Mouse (Mus musculus) embryonic facial prominence, embryonic 10.5 days (tissue): Measurements from ENCODE around the gene Tenm3. TPM values are rescaled to one million over a fixed set of nuclear protein-coding genes. Genes with fewer than 3 reads are reported as not detected.

ENCODE experiments used
- DNase-seq: peaks from one replicate; pipeline ENCODE4 v3.0.0-alpha.2; 2017; ENCODE audit warnings: low spot score
- H3K27ac ChIP-seq: fragments of 300-500 bp; sonication (generic); replicated peaks from 2 replicates; pipeline ENCODE4 v1.5.1; 2016; ENCODE audit warnings: mild to moderate bottlenecking
- H3K27me3 ChIP-seq: fragments of 300-500 bp; sonication (generic); replicated peaks from 2 replicates; pipeline ENCODE4 v1.6.1; 2016; ENCODE audit warnings: low read depth, mild to moderate bottlenecking; ENCODE audit not compliant: poor library complexity, severe bottlenecking
- H3K36me3 ChIP-seq: fragments of 300-500 bp; sonication (generic); replicated peaks from 2 replicates; pipeline ENCODE4 v1.6.1; 2016; ENCODE audit warnings: mild to moderate bottlenecking, moderate library complexity
- H3K4me1 ChIP-seq: fragments of 300-500 bp; sonication (generic); 2 replicates; pipeline ENCODE4 v1.6.1; 2016
- H3K4me3 ChIP-seq: fragments of 300-500 bp; sonication (generic); 2 replicates; pipeline ENCODE4 v1.5.1; 2016; ENCODE audit warnings: mild to moderate bottlenecking, moderate library complexity
- H3K9me3 ChIP-seq: fragments of 300-500 bp; sonication (generic); 2 replicates; pipeline ENCODE4 v1.6.1; 2016; ENCODE audit warnings: mild to moderate bottlenecking
- whole genome bisulfite sequencing: fragments of 180-500 bp; shearing (Covaris S2); methylation state at CpG from one replicate; pipeline ENCODE4 v1.1.7; 2016; 5-methylcytosine and 5-hydroxymethylcytosine counted together
- polyA plus RNA-seq: library from polyadenylated mRNA; unstranded; fragments of >200 nt; fragmentation: Nextera tagmentation; extraction: Ambion mirVana; gene quantifications from 2 replicates; pipeline ENCODE4 v1.2.1, GENCODE M21; 2016

Gene Tenm3
- polyA plus RNA-seq, 1 experiment from 2014 or later, result 44.0 TPM

DNA sequence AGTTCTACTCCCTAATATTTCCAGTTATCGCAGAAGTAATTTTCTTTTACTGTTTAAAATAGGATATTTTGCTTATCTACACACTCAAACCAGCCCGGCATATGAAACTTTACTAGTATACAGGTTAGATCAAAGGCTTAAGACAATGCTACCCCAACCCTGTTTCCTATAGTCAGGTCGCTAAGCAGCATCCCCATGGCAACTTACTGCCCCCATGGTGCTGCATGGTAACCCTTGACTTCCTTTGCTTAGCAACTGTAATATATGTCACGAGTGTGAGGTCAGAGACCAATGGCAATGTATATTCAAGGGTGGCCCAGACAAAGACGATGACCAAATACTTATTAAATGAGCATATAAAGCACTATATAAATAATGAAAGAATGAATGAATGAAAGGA, 359.6 kb downstream of the Tenm3 start:
- H3K36me3 ChIP-seq, result peaks cover 37% of the 10 kb centered on the region
- no peak for DNase-seq
- no peaks in the 10 kb centered on the region for H3K27me3 ChIP-seq
- H3K27ac ChIP-seq, result no peak overlapping the region
- no peak overlapping the region for H3K4me3 ChIP-seq
- H3K4me1 ChIP-seq, result peaks cover 20% of the 10 kb centered on the region
- H3K9me3 ChIP-seq, result no peaks in the 10 kb centered on the region
- 83% methylated on average over 5 of the region's 5 CpGs for WGBS

DNA sequence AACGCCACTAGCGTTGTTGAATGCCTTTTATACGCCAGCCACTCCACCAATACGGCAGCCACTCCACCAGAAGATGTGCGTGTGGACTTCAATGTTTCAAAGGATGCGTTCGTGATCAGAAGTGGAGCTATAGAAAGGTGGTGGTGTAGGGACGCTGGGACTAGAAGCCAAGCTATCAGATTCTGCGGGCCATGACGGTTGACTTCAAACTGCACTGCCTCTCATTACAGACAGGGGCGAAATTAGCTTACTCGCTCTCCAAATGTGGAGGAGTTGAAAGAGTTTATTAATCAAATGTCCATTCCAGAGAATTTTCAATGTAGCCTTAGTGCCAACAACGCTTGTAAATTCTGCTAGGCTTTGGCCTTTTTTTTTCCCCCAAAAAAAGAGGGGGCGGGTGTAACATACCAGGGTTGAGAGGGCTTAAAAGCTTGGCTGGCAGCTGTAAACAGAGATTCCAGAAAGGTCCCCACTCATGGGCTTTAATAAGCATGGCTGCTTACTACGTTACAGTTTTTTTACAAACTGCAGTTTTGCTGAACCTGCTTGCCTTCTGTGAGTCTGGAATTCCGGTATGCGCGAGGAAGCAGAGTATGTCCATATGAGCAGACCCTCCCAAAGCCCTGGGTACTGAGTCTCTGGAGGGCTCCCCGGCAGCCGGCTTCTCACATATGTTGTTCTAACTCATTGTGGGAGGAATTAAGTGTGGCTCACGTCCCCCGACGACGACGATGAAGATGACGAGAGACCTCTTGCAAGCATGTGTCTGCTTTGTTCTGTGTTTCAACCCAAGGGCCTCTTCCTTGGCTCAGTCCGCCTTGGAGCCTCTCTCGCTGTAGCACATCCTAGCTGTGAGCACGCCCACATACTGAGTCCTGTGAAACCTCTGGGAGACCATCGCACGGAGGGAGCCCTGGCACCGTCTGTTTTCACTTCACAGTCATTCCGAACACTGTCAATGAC, 361.8 kb downstream of the Tenm3 start:
- Histone ChIP-seq H3K4me3 (no peak overlapping the region), H3K27ac (peak overlapping the region; percentile 59; the same call in 1 of the 2 replicates), H3K4me1 (peaks cover 25% of the 10 kb centered on the region), H3K9me3 (no peaks in the 10 kb centered on the region), H3K36me3 (peaks cover 40% of the 10 kb centered on the region), H3K27me3 (no peaks in the 10 kb centered on the region)
- peak; percentile 38 for DNase-seq
- WGBS, result 76% methylated on average over 33 of the region's 33 CpGs

- no peaks in the 10 kb centered on the region for H3K9me3 ChIP-seq
- H3K27ac ChIP-seq, result no peak overlapping the region
- peaks cover 17% of the 10 kb centered on the region for H3K4me1 ChIP-seq
- no peaks in the 10 kb centered on the region for H3K27me3 ChIP-seq
- DNase-seq, result no peak
- WGBS, result 73% methylated on average over 8 of the region's 8 CpGs
- H3K4me3 ChIP-seq, result no peak overlapping the region
- H3K36me3 ChIP-seq, result peaks cover 32% of the 10 kb centered on the region
Measured at GRCm38 (mm10) chr8:48477371-48477935, 366.3 kb downstream of the Tenm3 start.

DNA sequence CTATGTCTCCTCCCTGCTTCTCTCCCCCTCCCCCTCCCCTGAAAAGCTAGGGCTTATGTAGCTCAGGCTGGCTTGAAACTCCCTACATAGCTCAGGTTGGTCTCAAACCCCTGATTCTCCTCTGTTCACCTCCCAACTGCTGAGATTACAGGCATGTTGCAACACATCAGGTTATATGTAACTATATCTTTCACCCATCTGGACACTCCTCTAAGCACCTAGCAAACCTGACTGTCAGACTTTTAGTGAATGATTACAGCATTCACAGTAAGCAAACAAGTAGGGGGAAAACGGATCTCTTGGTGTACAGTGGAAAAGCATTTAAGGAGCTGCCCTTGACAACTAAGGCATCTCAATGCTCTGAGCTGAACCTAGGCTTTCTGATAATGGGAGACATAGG, 366.9 kb downstream of the Tenm3 start:
- H3K9me3 ChIP-seq, result no peaks in the 10 kb centered on the region
- no peak overlapping the region for H3K27ac ChIP-seq
- no peak for DNase-seq
- H3K4me3 ChIP-seq, result no peak overlapping the region
- H3K27me3 ChIP-seq, result no peaks in the 10 kb centered on the region
- peaks cover 11% of the 10 kb centered on the region for H3K4me1 ChIP-seq
- WGBS, result 72% methylated on average over 1 of the region's 1 CpGs
- H3K36me3 ChIP-seq, result peaks cover 27% of the 10 kb centered on the region

DNA sequence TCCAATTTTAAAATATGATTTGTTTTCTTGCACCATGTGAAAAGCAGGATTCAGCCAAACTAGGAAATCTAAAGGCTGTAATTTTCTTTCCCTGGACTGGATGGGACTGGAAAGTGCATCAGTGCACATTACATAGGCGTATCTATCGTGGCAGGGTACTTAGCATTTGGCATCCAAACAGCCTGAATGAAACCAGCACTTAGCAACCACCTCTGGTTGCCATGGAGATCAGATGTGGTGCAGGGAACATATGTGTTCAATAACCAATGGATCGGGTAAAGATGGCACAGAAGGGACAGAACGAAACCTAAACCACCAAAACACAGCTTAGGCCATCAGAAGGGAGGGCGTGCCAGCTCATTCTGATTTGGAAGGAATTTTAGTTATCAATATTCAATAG, 376.1 kb downstream of the Tenm3 start:
- DNase-seq, result peak; percentile 25
- Histone ChIP-seq H3K4me1 (peaks cover 28% of the 10 kb centered on the region), H3K4me3 (no peak overlapping the region), H3K27ac (no peak overlapping the region), H3K27me3 (no peaks in the 10 kb centered on the region), H3K36me3 (0 out of 2 replicates have a peak, but pooled peaks cover 6% of the 10 kb centered on the region), H3K9me3 (no peaks in the 10 kb centered on the region)
- WGBS, result 76% methylated on average over 5 of the region's 5 CpGs

GRCm38 (mm10) chr8:48458373-48458772, 385.4 kb downstream of the Tenm3 start:
- Histone ChIP-seq H3K27me3 (no peaks in the 10 kb centered on the region), H3K27ac (peak overlapping the region; percentile 59; the same call in 1 of the 2 replicates), H3K4me1 (peaks cover 49% of the 10 kb centered on the region), H3K36me3 (peaks cover 5% of the 10 kb centered on the region), H3K9me3 (no peaks in the 10 kb centered on the region), H3K4me3 (no peak overlapping the region)
- WGBS, result 27% methylated on average over 5 of the region's 5 CpGs
- peak; percentile 19 for DNase-seq

GRCm38 (mm10) chr8:48456328-48457124, 387.2 kb downstream of the Tenm3 start:
- Histone ChIP-seq H3K4me3 (peak overlapping the region; percentile 24; the same call in 1 of the 2 replicates), H3K27me3 (no peaks in the 10 kb centered on the region), H3K27ac (peak overlapping the region; percentile 66), H3K36me3 (peaks cover 5% of the 10 kb centered on the region), H3K4me1 (peaks cover 53% of the 10 kb centered on the region), H3K9me3 (no peaks in the 10 kb centered on the region)
- peak; percentile 49 for DNase-seq
- WGBS, result 39% methylated on average over 22 of the region's 22 CpGs

DNA sequence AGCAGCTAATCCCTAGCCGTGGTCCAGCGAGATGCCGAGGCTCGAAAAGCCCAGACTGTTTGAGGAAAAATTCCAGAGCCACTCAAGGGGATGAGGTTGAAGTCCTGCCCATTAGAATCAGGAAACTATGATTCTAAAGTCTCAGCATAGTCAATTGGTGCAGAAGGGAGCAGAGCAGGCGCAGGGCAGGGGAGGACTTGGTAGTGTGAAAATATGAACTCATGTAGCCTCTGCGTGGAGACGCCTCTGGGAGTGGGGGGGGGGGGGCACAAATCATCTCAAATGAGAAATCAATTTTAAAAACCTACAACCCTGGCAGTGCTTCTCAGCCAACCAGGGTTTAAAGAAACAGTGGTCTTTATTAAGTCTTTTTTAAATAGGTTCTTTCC, 392.5 kb downstream of the Tenm3 start:
- H3K27ac ChIP-seq, result peak overlapping the region; percentile 45
- peaks cover 45% of the 10 kb centered on the region for H3K4me1 ChIP-seq
- DNase-seq, result peak; percentile 27
- no peaks in the 10 kb centered on the region for H3K27me3 ChIP-seq
- 38% methylated on average over 7 of the region's 7 CpGs for WGBS
- peaks cover 5% of the 10 kb centered on the region; the same call in 1 of the 2 replicates for H3K36me3 ChIP-seq
- H3K4me3 ChIP-seq, result peak overlapping the region; percentile 21; the same call in 1 of the 2 replicates
- no peaks in the 10 kb centered on the region for H3K9me3 ChIP-seq

- Histone ChIP-seq H3K27me3 (no peaks in the 10 kb centered on the region), H3K4me1 (peaks cover 41% of the 10 kb centered on the region), H3K9me3 (no peaks in the 10 kb centered on the region), H3K27ac (peak overlapping the region; percentile 45), H3K36me3 (peaks cover 5% of the 10 kb centered on the region; the same call in 1 of the 2 replicates), H3K4me3 (peak overlapping the region; percentile 21; the same call in 1 of the 2 replicates)
- 62% methylated on average over 23 of the region's 23 CpGs for WGBS
- DNase-seq, result no peak
Measured at GRCm38 (mm10) chr8:48450397-48451246, 393.1 kb downstream of the Tenm3 start.

- WGBS, result 1% methylated on average over 3 of the region's 3 CpGs
- H3K9me3 ChIP-seq, result no peaks in the 10 kb centered on the region
- no peaks in the 10 kb centered on the region for H3K27me3 ChIP-seq
- DNase-seq, result peak; percentile 57
- H3K4me1 ChIP-seq, result peaks cover 37% of the 10 kb centered on the region
- H3K36me3 ChIP-seq, result peaks cover 9% of the 10 kb centered on the region; the same call in 1 of the 2 replicates
- no peak overlapping the region for H3K4me3 ChIP-seq
- peak overlapping the region; percentile 54 for H3K27ac ChIP-seq
Measured at GRCm38 (mm10) chr8:48449625-48450024, 394.1 kb downstream of the Tenm3 start.

DNA sequence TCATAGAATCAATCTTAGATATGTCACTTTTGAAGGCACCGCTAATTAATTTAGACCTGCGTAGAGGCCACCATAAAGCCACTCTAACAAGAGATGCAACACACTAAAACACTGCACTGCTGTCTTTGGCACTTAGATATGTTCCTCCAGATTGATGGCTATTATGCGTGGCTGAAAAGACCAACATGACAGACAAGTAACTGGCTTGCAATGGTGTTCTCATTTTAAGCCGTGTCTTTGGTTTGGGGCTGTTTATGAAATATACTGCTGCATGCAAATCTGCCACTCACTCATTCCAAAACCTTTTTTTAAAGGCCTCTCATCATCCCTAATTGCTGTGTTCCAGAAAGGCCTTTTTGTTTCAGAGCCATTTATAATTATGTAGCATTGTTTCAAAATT, 398.1 kb downstream of the Tenm3 start:
- Histone ChIP-seq H3K9me3 (no peaks in the 10 kb centered on the region), H3K4me1 (peaks cover 22% of the 10 kb centered on the region), H3K4me3 (no peak overlapping the region), H3K36me3 (peaks cover 16% of the 10 kb centered on the region; the same call in 1 of the 2 replicates), H3K27ac (no peak overlapping the region), H3K27me3 (no peaks in the 10 kb centered on the region)
- no peak for DNase-seq
- 95% methylated on average over 4 of the region's 4 CpGs for WGBS
